1 mouse cellular context compared by ENCODE assay signal in genomic region chr15:37007233-37007958, GRCm38 (mm10).
TF ChIP-seq lines count a peak whose summit lies in the region.

Gene Zfp706, minus strand, starts transcription at chr15:37007773.

TF ChIP-seq in CH12.LX, 34 proteins besides CTCF, POLR2A, EP300 and RAD21 (continued from another document):
- TF ChIP-seq TCF12 (IDR thresholded peaks at IDR 0.05; ENCODE audit: low read depth, low read length), result peak; percentile 95
- TF ChIP-seq NRF1 (IDR thresholded peaks at IDR 0.05; ENCODE audit: low read depth, low read length), result peak; percentile 64
- no peak; the same call in 1 of the 2 replicates for TF ChIP-seq GABPA (IDR thresholded peaks at IDR 0.05; ENCODE audit: insufficient replicate concordance, low read depth, low read length)
- TF ChIP-seq TBP (conservative IDR thresholded peaks at IDR 0.05; ENCODE audit: low read depth, low read length), result 0 out of 2 replicates have a peak, but pooled peaks have one; percentile 68
- TF ChIP-seq MAX (IDR thresholded peaks at IDR 0.05; ENCODE audit: low read length), result peak; percentile 56; the same call in 1 of the 2 replicates
- peak; percentile 80; the same call in 1 of the 2 replicates for TF ChIP-seq KAT2A (IDR thresholded peaks at IDR 0.05; ENCODE audit: insufficient replicate concordance, low read length)
- TF ChIP-seq USF2 (conservative IDR thresholded peaks at IDR 0.05; ENCODE audit: low read depth, low read length), result no peak
- peak; percentile 96 for TF ChIP-seq NELFE (IDR thresholded peaks at IDR 0.05; ENCODE audit: low read depth, low read length)
- no peak for TF ChIP-seq MAFK (IDR thresholded peaks at IDR 0.05; ENCODE audit: insufficient replicate concordance, low read length)
- TF ChIP-seq MAZ (IDR thresholded peaks at IDR 0.05; ENCODE audit: low read depth, low read length), result peak; percentile 62
- peak; percentile 83 for TF ChIP-seq HCFC1 (IDR thresholded peaks at IDR 0.05; ENCODE audit: low read depth, low read length)
- peak; percentile 19; the same call in 1 of the 2 replicates for TF ChIP-seq E2F4 (IDR thresholded peaks at IDR 0.05; ENCODE audit: insufficient replicate concordance, low read depth, low read length)
